Mouse (Mus musculus) c-Kit-positive CD71-positive TER-119-positive erythroid progenitor cells, embryonic 14.5 days (primary cell): ENCODE measurements around the gene Anks1b.

ENCODE experiments used
- DNase-seq: peaks from one replicate; pipeline ENCODE4 v3.0.0-alpha.2; 2013; ENCODE audit warnings: low spot score

Gene Anks1b

GRCm38 (mm10) chr10:90674362-90674761 lies 801.1 kb downstream of the Anks1b start:
- DNase-seq, result no peak

GRCm38 (mm10) chr10:90677421-90677820 lies 804.1 kb downstream of the Anks1b start:
- no peak for DNase-seq

- DNase-seq, result no peak
Observed at GRCm38 (mm10) chr10:90679713-90680470, 806.6 kb downstream of the Anks1b start.

GRCm38 (mm10) chr10:90683813-90684212 lies 810.5 kb downstream of the Anks1b start:
- no peak for DNase-seq

GRCm38 (mm10) chr10:90685367-90685766 lies 812.1 kb downstream of the Anks1b start:
- no peak for DNase-seq

GRCm38 (mm10) chr10:90688153-90688552 lies 814.8 kb downstream of the Anks1b start:
- no peak for DNase-seq

GRCm38 (mm10) chr10:90688696-90689252 lies 815.5 kb downstream of the Anks1b start:
- DNase-seq, result no peak

GRCm38 (mm10) chr10:90689854-90690513 lies 816.7 kb downstream of the Anks1b start:
- peak; percentile 31 for DNase-seq

GRCm38 (mm10) chr10:90696687-90697086 lies 823.4 kb downstream of the Anks1b start:
- no peak for DNase-seq

GRCm38 (mm10) chr10:90697413-90697812 lies 824.1 kb downstream of the Anks1b start:
- DNase-seq, result no peak

- no peak for DNase-seq
Observed at GRCm38 (mm10) chr10:90699211-90699610, 825.9 kb downstream of the Anks1b start.

GRCm38 (mm10) chr10:90704602-90705001 lies 831.3 kb downstream of the Anks1b start:
- no peak for DNase-seq

GRCm38 (mm10) chr10:90708822-90709601 lies 835.7 kb downstream of the Anks1b start:
- no peak for DNase-seq

GRCm38 (mm10) chr10:90709602-90709931 lies 836.3 kb downstream of the Anks1b start:
- DNase-seq, result no peak

GRCm38 (mm10) chr10:90717961-90718360 lies 844.7 kb downstream of the Anks1b start:
- DNase-seq, result no peak

- DNase-seq, result no peak
Observed at GRCm38 (mm10) chr10:90718684-90719083, 845.4 kb downstream of the Anks1b start.

- DNase-seq, result no peak
Observed at GRCm38 (mm10) chr10:90719996-90720395, 846.7 kb downstream of the Anks1b start.

- no peak for DNase-seq
Observed at GRCm38 (mm10) chr10:90723071-90723494, 849.8 kb downstream of the Anks1b start.

GRCm38 (mm10) chr10:90723941-90724341 lies 850.6 kb downstream of the Anks1b start:
- DNase-seq, result no peak

- no peak for DNase-seq
Observed at GRCm38 (mm10) chr10:90724931-90725330, 851.6 kb downstream of the Anks1b start.

GRCm38 (mm10) chr10:90728401-90729358 lies 855.4 kb downstream of the Anks1b start:
- DNase-seq, result peak; percentile 31
